Mouse (Mus musculus): ENCODE measurements around the gene Fancc. TPM values are rescaled to one million over a fixed set of nuclear protein-coding genes. Genes with fewer than 3 reads are reported as not detected.
A peak's percentile ranks its signal among the peaks of the same experiment; 100 is the strongest.

Gene Fancc
- 10 to 100 TPM in 1 of 2 experiments, 1 to 10 TPM in 1; 7.6 to 13.0 TPM for total RNA-seq (2021)
- long read RNA-seq, experiment 1, partial matches to known transcripts = 4 of 11 reads
- long read RNA-seq, experiment 1, other reads (novel, unspliced or antisense) = 5 of 11 reads
- long read RNA-seq, experiment 2, partial matches to known transcripts = 0 of 3 reads
- long read RNA-seq, experiment 2, other reads (novel, unspliced or antisense) = 1 of 3 reads

DNA sequence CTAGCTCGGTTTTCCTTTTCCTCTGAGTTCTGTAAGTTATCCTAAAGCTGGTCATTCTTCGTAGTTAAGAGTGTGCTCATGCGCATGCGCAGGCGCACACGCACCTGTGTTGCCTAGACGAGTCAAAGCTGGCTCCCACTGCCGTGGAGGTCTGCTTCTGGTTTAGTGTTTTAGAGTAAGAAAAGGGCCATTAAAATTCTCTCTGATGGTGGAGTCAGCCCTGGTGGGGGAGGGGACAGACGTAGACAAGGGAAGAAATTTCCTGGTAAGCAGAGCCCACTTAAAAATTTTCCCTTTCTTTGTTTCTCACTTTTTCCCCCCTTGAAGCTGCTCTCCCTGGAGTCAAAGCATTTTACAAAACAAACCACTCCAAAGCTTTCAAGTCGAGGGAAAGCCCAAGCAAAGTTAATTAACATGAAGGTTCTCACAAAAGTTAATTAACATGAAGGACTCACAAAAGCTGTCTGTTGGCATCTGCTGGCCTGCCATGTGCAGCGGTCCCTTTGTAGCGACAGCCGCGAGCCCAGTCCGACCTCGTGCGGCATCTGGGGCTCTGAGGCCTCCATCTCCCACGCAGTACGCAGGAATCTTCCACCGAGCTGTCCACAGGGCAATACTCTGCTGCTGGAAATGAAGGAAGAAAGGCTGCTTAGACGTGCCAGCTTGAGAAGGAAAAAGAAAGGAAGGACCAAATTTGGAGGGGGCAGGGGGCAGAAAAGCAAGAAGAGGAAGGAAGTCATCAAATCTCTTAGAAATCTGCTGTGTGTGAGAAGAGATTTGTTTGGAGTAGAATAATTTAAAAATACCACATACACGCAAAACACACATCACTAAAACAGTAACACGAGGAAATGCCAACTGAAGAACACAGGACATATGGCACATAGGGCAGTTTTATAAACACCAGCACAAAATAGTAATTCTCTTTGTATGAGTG, at the start of gene Fancc:
Gene Fancc, minus strand, starts transcription at position 633 of the 937 bp plus-strand sequence.
- no peak for DNase-seq

DNA sequence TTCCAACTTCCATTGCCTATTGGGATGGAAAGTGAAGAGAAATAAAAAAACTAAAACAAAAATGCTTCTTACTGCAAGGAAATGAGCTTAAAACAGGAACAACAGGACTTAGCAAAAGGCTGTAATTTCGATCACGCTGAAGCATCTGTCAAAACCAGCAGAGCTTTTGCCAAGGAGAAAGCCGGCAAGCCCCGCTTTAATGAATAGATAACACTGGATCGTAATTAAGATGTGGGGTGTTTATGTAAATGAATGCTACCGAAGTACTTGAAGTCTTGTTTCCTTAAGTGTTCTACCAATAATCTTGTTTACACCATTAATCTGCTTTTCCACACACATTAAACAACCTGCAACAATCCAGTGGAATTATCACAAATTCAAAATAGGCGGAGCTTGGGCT, 48.2 kb upstream of the Fancc start:
- DNase-seq = no peak

DNA sequence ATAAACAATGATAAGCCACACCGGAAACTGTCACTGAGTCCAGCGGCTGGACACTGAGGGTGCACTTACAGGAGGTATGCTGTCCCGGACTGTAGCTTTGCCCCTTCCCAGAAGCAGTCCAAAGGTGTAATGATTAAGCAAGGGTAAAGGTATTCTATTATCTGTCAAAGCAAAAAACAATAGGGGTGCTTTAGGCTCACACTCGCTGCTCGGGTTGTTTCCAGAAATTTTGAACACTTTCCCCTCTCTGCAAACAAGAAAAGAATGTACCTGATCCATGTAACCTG, 47.8 kb upstream of the Fancc start:
- DNase-seq = no peak

DNA sequence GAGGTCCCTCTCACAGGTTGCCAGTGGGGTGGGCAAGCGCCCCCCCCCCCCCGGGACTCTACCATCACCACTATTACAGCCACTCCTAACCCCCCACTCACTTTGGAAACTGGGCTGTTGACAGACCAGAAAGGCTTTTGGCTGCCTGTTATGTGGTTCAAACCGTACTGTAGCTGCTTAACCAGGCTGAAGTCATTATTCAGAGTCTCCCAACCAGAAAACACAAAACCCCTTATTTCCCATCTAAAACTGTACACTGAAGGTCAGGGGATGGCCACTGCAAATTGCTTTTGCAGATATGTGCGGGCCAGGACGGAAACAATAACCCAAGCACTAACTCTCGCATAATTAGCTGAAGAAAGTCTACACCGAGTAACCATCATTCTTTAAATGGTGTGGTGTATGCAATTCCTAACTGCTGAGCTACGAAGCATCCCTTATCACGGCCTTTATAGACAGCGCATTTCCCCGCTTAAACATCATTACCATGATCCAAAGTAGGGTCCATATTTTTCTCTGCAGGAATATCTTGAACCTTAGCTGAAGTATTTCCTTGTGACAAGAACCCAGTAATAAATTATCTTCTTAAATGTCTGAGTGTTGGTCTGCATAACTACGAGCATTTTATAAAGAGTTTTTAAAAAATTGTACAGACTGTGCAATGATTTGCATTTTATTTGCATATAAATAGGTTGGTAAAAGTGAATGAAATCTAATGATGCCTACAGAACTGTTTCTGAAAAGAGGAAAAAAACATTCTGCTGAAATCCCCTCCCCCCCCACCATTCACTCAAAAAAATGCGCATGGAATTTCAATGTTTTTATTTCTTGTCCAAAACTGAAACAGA, 47.3 kb upstream of the Fancc start:
- DNase-seq = no peak

DNA sequence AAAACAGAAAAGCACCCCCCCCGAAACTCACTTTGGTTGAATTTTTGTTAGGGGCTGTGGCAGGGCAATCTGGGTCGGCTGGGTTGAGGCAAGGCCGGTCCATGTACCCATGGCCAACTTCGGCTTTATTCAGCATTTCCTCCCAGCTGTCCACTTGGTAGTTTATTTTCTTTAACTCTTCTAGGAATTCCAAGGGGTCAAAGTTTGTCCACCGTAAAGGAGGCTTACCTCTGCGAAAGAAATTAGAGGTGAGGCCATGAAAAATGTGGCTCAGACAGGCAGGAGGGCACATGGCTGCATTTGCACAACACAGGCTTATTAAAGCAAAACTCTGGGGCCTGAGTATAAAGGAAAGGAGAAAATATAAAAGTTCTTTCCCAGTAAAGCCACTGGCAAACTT, 46.4 kb upstream of the Fancc start:
- DNase-seq = no peak

DNA sequence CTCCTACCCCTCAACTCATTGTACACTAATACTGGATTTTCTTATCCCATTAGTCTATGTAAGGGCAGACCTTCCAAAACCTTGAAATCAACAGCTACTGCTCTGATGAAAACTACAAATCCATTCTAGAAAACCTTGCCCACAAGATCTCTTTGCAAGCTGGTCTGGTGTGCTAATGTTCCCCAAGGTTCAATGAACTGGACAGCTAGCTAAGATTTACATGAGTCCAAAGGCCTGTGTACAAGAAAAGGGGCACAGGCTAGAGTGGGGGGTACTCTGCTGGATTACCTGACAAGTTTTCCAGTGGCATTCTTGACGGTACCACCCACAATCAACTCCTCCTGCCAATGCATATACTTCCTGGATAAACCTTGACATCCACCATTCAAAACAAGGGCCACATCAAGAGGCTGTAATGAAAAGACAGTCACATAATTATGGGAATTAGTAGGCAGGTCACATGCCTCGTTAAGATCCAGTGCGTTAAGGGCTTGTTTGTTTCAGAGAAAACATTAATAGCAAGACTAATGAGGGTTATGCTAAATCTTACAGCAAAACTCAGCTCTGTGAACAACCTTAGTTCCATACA, 45.8 kb upstream of the Fancc start:
- no peak for DNase-seq

DNA sequence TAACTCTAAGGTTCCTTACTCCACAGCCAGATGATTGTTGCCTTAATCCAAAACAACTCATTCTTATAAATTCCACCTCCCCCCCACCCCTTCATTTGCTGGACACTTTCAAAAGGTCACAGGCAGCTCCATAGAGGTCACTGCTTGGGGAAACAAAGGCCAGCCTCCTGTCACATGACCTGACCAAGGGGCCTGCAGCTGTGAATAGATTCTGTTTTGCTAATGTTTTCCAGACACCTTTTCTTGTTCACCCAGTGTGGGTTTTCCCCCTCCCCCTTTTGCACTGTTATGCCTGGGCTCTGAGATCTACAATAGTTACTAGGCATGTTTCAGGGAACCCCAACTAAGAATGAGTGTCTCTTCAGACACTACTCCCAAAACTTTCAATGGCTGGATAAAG, 44.4 kb upstream of the Fancc start:
- no peak for DNase-seq

DNA sequence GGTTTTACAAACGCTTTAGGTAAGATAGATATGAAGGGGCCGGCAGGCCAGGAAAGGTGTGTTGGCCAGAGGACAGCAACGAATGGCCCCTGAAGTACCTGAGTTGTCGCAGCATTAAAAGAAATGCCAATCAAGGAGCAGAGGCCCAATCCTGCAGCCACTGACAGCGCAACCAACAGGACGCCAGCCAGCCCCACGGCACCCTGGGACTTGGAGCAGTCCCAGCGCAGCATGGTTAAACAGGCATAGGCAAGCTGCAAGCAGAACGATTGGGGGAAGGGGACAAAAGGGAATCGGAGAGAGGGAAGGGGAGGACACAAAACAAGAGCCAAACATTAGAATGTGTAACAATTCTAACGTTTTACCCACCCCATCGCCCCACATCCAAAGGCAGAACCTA, 43.5 kb upstream of the Fancc start:
- DNase-seq = no peak

DNA sequence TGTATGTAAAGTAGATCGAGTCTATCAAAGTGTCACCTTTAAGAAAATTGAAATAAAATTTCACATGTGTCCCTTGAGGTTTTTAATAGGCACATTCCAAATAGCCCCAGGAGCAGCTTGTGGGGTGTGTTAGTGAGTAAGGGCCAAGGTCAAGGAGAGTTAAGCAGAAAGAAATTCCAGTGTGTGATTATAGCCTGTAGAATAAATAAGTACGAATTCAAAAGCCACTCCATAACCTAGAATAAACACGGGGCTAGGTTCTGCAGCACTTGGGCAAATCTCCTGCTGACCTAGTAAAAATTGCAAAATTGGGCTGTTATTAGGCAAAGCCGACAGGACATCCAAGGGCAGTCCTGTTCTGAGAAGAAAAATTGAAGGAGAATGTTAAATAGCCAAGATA, 37.9 kb upstream of the Fancc start:
- DNase-seq = no peak

DNA sequence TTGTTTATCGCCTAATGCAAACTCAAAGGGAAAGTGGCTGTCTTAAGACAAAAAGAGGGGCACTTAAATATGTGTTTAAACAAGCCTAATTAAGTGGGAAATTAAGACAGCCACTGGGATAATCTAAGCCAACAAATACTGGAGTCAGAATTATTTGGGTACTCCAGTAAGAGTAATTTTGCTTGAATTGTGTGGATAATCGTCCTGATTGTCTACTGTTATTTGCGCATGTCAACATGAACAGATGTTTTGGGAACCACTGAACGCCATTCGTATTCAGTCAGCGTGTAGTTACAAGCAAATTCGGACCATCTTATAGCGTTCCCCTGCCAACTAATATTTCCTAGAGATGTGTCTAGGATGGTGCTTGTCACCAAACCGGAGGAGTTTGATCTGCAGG, 33.8 kb upstream of the Fancc start:
- no peak for DNase-seq

DNA sequence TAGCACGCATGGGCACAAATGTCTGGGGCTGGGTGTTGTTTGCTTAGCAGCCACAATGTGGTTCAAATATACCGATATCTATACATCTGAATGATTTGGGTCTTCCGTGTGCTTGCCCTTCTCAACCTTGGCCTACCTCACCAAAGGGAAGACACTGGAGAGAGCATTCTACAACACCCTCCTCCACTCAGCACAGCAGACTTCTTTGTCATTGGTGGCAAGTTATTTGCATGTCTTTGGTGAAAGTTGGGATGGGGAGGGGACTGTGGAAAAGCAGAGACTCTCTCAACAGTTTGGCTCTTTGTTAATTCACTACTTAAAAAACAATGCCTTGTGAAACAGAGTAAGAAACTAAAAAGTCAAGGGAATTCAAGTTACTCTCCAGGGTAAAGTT, 33.3 kb upstream of the Fancc start:
- no peak for DNase-seq

DNA sequence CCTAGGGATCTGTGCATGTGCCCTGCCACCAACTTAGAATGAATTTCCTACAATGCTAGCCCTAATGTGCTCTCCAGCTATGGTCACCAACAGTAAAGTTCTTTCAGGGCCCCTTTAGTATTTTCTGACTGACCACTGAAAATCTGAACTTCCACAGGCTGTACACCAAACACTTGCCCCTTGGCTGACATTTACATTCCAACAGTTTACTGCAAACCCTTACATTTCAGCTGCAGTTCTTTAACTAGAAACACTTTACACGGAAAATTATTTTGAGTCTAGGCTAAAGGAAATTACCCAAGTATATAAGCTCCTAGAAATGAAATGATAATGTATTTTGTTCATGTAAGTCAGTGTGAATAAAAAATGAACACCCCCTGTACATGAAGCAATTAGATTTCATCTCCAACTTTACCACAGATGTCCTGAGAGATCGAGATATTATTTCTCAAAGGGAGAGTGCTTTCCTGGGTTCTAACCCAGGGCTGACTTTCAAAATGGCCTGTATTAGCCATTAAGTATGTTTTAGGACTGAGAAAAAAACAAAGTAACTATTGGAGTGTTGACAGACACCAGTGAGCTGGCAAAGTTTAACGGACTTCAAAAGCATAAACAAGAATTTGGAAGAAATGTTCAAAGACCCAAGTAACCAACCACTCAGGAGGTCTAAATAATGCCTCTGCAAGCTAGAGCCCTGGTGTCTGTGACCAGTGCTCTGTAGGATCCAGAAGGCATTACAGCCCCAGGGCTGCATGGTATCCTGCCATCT, 32.7 kb upstream of the Fancc start:
- no peak for DNase-seq

DNA sequence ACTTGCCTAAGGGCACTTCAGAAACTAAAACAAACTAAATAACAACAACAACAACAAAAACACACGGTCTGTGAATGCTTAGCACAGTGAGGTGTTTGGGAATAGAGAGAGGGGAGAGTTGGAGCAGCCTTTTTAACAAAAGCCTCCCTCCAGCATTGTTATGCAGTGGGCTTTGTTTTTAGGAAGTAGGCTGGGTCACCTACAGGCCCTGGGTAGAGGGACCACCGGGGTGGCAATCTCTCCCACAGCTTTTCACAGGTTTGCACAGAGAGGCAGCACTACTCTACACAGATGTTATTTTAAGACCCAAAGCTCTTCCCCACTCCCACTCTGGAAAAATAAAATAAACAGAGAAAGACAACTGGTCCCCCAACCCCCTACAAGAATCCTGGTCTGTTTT, 31.8 kb upstream of the Fancc start:
- no peak for DNase-seq

DNA sequence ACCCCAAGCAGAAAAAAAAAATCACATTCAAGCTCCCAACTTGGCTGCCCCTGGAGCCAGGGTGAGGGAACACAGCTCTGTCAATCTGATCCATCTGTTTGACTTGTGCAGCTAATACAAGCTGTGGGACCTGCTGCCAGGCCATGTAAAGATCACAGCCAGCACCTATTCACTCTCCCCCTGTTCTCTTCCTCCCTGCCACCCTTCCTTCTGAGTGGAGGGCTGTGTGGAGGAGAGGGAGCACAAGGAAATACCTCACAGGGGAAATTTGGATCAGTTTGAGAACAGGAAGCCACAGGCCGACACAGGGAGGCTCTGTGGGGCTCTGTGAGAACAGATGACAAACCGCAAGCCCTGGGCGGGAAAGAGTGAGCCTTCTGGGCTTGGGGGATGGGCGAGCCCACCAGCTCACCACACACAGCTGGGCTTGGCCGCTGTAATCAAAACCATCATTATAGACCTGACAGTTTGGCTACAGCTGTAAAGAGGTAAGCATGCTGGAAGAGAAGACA, 31.1 kb upstream of the Fancc start:
- no peak for DNase-seq

DNA sequence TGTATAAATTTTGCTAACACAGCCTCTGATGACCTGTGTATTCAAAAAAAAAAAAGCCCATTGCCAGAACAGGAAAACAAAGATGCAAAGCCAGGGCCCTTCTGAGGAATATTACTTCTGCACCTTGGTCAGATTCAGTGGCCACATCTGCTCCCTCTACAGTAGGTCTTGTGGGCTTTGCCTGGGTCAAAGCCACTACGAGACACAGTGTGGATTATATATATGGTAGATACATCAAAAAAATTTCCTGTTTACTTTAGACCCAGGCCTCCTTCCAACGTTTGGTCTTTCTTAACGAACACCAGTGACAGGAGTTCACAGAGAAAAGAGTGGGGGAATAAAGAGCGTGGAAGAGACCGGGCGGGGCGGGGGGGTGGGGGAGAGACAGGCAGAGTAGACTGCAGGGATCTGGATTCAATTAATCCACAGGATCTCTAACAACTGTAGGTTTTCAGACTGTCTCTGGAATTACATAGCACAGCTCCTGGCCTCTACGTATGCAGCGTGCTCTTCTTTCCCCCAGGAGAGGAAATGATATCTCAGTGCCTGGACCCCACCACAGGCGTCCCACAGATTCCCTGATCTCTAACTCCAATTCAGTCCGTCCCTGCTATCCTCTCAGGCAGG, 28.6 kb upstream of the Fancc start:
- no peak for DNase-seq

DNA sequence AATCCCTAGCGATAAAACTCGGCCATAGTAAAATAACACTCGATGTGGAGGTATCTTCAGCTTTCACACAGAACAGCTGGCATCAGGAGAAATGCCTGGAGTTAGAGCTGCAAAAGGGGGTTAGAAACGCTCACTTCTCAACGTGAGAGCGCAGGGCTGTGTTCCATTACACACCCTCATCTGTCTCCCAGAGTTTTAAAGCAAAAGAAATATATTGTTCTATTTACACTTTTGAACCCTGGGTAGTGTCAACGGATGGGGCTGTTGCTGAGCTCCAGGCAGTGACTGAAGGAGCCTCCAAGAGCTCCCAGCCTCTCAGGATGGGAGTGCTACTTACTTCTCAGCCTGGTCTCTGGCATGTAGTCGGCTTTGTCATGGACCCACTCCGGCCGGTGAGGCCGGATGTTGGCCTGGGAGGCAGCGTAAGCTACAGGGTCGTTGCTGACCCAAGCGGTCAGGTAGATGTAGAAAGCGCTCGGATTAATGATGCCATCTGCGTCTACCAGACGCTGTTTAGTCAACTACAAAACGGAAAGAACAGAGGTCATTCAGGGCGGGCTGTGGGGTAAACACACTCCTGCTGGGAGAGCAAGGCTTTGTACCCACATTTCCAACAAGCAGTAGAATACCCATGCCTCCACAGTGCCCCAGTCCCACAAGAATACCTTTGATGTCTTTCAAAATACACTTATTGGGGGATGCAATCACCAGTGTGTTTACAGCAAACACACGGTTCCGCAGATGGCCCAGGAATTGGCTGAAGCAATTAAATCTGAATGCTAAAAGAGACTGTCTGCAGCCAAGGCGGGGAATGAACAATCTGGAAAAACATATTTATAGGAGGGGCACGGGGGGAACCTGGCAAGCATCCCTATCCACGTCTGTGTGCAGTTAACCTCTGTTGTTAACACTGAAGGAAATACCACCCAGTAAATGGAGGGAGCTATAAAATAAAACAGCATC, 27.8 kb upstream of the Fancc start:
- DNase-seq = no peak

DNA sequence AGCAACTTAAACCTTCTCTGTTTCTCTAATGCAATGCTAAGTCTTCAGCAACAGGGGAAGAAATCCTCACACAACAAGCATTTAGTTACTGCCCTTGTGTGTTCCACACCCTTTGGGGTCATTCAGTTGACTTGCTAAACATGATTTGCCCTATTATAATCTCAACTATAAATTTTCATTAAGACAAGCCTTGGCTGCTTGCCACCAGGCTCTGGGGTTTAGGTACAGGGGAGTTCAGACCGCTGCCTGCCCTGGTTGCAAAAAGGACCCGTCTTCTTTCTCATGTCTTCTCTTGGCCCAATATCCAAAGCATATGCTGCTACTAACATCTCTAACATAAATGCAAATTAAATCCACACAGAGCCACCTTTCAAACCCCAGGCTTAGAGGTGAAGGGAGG, 27.0 kb upstream of the Fancc start:
- DNase-seq = peak; percentile 44

DNA sequence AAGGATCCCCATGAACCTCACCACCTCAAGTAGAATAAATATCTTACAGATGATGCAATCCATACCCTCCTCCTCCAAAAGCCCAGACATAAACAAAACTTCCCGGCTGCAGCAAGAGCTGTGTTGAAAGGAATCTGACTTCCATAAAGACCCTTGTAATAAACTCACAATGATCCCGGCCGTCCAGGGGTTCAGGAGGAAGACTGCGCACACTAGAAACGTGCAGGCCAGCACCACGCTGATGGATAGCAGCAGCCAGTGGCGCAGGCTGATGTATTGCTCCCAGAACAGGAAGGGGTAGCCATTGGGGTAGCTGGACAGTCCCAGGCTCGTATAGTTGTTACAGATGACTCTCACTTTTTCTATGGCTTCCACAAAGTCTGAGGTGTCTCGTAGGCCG, 25.8 kb upstream of the Fancc start:
- DNase-seq = no peak

DNA sequence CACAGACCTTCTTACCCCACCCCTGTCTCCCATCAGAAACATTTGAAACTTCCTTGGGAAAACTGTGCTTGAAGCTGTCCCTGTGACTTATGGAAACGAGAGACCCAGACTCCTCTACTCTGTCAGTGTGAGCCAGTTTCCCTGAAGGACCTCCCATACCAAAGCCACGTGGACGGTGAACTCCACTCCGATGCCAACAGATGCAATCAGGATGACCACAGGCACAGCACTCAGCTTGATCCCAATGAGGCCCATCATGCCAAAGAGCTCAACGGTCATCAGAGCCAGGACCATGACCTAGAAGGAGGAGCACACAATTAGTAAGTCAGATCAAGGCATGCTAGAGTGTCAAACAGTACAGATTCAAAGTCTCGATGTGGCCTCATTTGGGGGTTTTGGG, 23.0 kb upstream of the Fancc start:
- DNase-seq = no peak

DNA sequence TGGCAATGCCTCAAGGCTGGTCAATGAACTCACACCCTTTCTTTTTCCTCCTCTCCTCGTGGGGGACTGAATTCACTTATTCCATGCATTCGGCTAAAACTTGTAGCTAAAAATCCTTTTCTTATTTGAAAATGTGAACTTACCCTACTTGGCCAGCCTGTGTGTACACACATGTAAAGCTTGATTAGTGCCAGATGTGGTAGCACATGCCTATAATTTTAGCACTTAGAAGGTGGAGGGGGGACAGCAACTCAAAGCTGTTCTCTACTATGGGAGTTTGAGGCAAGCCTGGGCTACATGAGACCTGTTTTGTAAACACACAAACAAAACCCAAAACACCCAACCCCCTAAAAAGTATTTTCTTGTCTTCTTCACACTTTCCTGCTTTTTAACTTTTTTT, 19.5 kb upstream of the Fancc start:
- no peak for DNase-seq

All from adrenal gland, postnatal 10 days (tissue).